Mouse (Mus musculus): ENCODE data around the gene Tcp11l2.
A peak's percentile ranks its signal among the peaks of the same experiment; 100 is the strongest.

The Tcp11l2 gene

DNA sequence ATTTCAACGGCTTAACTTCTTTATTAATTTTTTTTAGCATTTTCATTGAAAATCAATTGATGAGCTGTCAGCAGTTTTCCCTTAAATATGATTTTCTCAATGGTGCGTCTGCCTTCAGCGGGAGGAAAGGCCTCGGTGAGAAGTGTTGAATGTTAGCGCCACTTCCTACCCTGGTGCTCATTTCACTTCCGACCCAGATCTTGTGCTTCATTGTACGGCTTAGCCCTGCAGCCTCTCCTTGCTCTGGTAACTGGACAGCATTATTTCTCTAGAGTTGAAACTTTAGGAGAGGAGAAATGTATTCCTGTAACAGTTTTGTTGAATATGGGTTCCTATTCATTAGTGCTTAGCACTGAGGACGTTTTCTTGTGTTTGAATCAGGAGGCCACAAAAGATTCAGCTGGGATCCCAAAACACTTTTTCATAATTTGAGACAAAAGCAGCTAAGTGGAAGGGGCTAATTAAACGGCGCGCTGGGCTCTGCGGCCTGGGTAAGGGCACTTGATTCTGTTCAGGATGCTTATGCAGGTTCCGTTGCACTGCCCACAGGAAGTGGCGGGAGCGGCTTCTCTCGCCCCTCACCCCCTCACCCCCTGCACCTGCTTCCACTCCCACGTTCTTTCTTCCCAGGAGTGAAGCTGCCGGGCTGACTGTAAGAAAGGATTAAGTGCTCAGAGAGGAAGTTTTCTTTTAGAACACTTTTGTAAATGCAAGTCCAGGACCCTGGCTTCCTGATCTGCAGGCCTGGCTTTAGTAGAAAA lies 81.8 kb downstream of the Tcp11l2 start:
- peak; percentile 33 for DNase-seq

- DNase-seq, result no peak
These were observed 82.9 kb downstream of the Tcp11l2 start for GRCm38 (mm10) chr10:84659281-84659680.

GRCm38 (mm10) chr10:84662138-84662537 lies 85.7 kb downstream of the Tcp11l2 start:
- DNase-seq, result no peak

Data from thymus, postnatal 4 days (tissue).